Mouse (Mus musculus) heart, postnatal 4 days (tissue): ENCODE measurements around the gene Cd244a. TPM values are rescaled to one million over a fixed set of nuclear protein-coding genes. Genes with fewer than 3 reads are reported as not detected.

ENCODE experiments used
- DNase-seq: peaks from one replicate; pipeline ENCODE4 v3.0.0; 2021
- microRNA-seq, 2 experiments: library from miRNA; unstranded; fragments of <30 nt; microRNA quantifications; one replicate each; pipeline ENCODE4 v1.2.0; 2021 to 2022
- total RNA-seq, 2 experiments: library from RNA; stranded (reverse); gene quantifications; 2 replicates each; pipeline ENCODE4 v1.2.3; 2021

The Cd244a gene
- total RNA-seq, 2 experiments from 2014 or later: 0.07 to 0.16 TPM

DNA sequence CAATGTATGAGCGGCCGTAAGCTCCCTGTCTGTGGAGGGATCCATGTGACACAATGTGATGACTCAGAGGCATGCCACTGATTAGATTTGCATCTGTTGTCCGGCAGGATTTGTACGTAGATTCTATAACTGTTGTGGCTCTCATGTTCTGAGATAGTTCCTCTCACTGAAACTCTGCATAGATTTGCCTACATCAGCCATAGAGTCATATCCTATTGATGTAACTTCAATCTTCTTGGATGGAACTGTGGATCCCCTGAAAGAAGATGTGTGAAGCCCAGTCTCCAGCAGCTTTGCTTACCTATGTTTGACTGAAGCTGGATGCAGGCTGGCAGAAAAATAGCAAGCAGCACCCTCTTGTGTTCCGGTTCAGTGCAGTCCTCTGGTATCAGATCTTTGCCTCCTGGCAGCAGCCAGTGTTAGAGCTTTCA is 99.6 kb downstream of the Cd244a start:
- DNase-seq: no peak

Small RNAs within 50 kb of the gene (microRNA-seq; reads per million reads assigned to microRNA genes)
- 0 reads per million in 2 experiments for gene Mir7683

Other genes starting within 250 kb of the Cd244a start
- 10 to 100 TPM; 28.5 to 29.8 TPM for gene Dedd, start 230.0 kb upstream of the Cd244a start, total RNA-seq
- 10 to 100 TPM; 17.9 to 20.3 TPM for gene Nit1, start 213.5 kb upstream of the Cd244a start, total RNA-seq
- 10 to 100 TPM; 76.2 to 80.2 TPM for gene Pfdn2, start 213.5 kb upstream of the Cd244a start, total RNA-seq
- gene Klhdc9, start 198.4 kb upstream of the Cd244a start, total RNA-seq: under 1 TPM; 0.50 TPM
- under 1 TPM; 0.07 TPM for gene Nectin4, start 189.1 kb upstream of the Cd244a start, total RNA-seq
- gene Arhgap30, start 170.2 kb upstream of the Cd244a start, total RNA-seq: 1 to 10 TPM in 1 of 2 experiments, under 1 TPM in 1; 0.90 to 1.5 TPM
- 10 to 100 TPM; 53.4 to 54.3 TPM for gene Usf1, start 147.9 kb upstream of the Cd244a start, total RNA-seq
- 1 to 10 TPM; 1.1 to 1.7 TPM for gene Tstd1, start 140.3 kb upstream of the Cd244a start, total RNA-seq
- 10 to 100 TPM; 57.1 to 58.1 TPM for gene F11r, start 121.7 kb upstream of the Cd244a start, total RNA-seq
- 1 to 10 TPM; 4.3 to 4.9 TPM for gene Alyref2, start 55.7 kb upstream of the Cd244a start, total RNA-seq
- gene Itln1, start 23.9 kb upstream of the Cd244a start, total RNA-seq: not detected
- gene Ly9, start 48.2 kb downstream of the Cd244a start, total RNA-seq: under 1 TPM; 0.25 to 0.33 TPM
- not detected for gene Slamf7, start 93.8 kb downstream of the Cd244a start, total RNA-seq
- 1 to 10 TPM in 1 of 2 experiments, under 1 TPM in 1; 0.65 to 1.0 TPM for gene Cd48, start 122.8 kb downstream of the Cd244a start, total RNA-seq
- gene Slamf1, start 207.9 kb downstream of the Cd244a start, total RNA-seq: under 1 TPM; 0.07 to 0.10 TPM